In the genomic region with DNA sequence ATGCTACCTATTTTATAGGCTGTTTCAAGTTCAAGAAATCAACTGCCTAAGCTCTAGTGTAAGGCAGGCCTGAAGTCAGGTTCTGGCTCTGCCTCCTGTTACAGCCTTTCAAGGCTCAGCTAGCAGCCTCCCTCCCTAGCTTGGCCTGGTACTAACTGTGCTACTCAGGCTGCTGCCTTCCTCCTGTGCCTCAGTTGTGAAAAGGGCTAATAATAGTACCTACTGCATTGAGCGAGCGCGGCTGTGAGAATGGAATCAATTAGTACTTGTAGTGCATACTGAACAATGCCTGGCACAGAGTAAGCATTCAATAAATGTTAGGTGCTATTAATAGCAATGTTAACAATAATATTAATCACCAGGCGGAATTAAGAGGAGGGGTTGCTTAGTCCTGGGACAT, we compare ENCODE assay signal across 8 mouse cellular contexts. TPM values are rescaled to one million over a fixed set of nuclear protein-coding genes. Genes with fewer than 3 reads are reported as not detected.
DNase-seq lines count a peak whose midpoint lies in the region; ATAC-seq and TF ChIP-seq lines count a peak whose summit lies in the region.

No protein-coding gene starts in this region.

- H3K9me3 ChIP-seq in heart, embryonic 14.5 days (ENCODE audit: control insufficient read depth, low read length): no peaks in the 10 kb centered on the region
- H3K9me3 ChIP-seq in liver, embryonic 14.5 days (ENCODE audit: control insufficient read depth, low read length): no peaks in the 10 kb centered on the region

- TF ChIP-seq EP300 in liver, embryonic 14.5 days (IDR thresholded peaks at IDR 0.05; ENCODE audit: low read depth): no peak

- 36% methylated on average over 4 of the region's 4 CpGs for WGBS in heart, embryonic 14.5 days
- 85% methylated on average over 4 of the region's 4 CpGs for WGBS in liver, embryonic 14.5 days (ENCODE audit: insufficient replicate concordance)

- DNase-seq in layer of hippocampus, adult 11-12 months (ENCODE audit: low spot score): peak; percentile 65
- DNase-seq in layer of hippocampus, postnatal 25 days (ENCODE audit: extremely low spot score in 1 of 2, low spot score in 1 of 2): no peak
- no peak for DNase-seq in liver, embryonic 14.5 days (ENCODE audit: low read depth in 3 of 3, low spot score in 3 of 3)
- DNase-seq in embryo, embryonic 9.5 days (ENCODE audit: extremely low spot score): no peak
- no peak for DNase-seq in right cerebral cortex, postnatal 25 days

- H3K36me3 ChIP-seq in heart, embryonic 14.5 days (ENCODE audit: control insufficient read depth, insufficient read depth, low read length): peaks cover 8% of the 10 kb centered on the region; the same call in 1 of the 2 replicates
- H3K36me3 ChIP-seq in liver, embryonic 14.5 days (replicated peaks; ENCODE audit: control insufficient read depth, insufficient read depth, low read depth): peaks cover 56% of the 10 kb centered on the region

- H3K27me3 ChIP-seq in heart, embryonic 14.5 days (ENCODE audit: control insufficient read depth, insufficient read depth, low read length): no peaks in the 10 kb centered on the region
- no peaks in the 10 kb centered on the region for H3K27me3 ChIP-seq in liver, embryonic 14.5 days (ENCODE audit: control insufficient read depth, insufficient read depth, low read length)

- H3K4me3 ChIP-seq in brown adipose tissue, adult 24 weeks (ENCODE audit: insufficient read depth, low read depth, low read length): no peak overlapping the region
- H3K4me3 ChIP-seq in heart, embryonic 14.5 days (ENCODE audit: control insufficient read depth in 1 of 2, insufficient read depth in 1 of 2, low read depth in 1 of 2, low read length in 2 of 2): no peak overlapping the region
- H3K4me3 ChIP-seq in liver, embryonic 14.5 days (ENCODE audit: insufficient read depth in 1 of 2, low read depth in 2 of 2, low read length in 2 of 2): no peak overlapping the region

- H3K9ac ChIP-seq in heart, embryonic 14.5 days (ENCODE audit: low read length): peak overlapping the region; percentile 52
- H3K9ac ChIP-seq in liver, embryonic 14.5 days (replicated peaks): no peak overlapping the region; the same call in 1 of the 2 replicates

- H3K4me1 ChIP-seq in brown adipose tissue, adult 24 weeks (ENCODE audit: control insufficient read depth, insufficient read depth, insufficient read length, low read length): peaks cover 64% of the 10 kb centered on the region
- peaks cover 33 to 58% of the 10 kb centered on the region in 2 experiments for H3K4me1 ChIP-seq in heart, embryonic 14.5 days (ENCODE audit: control insufficient read depth in 2 of 2, insufficient read depth in 2 of 2, low read length in 2 of 2)
- H3K4me1 ChIP-seq in liver, embryonic 14.5 days (replicated peaks; ENCODE audit: control insufficient read depth in 2 of 2, insufficient read depth in 2 of 2, low read length in 1 of 2): peaks cover 62 to 80% of the 10 kb centered on the region in 2 experiments

- H3K4me2 ChIP-seq in heart, embryonic 14.5 days (ENCODE audit: low read length): peak overlapping the region; percentile 11
- peak overlapping the region; percentile 34; the same call in 1 of the 2 replicates for H3K4me2 ChIP-seq in liver, embryonic 14.5 days (ENCODE audit: low read depth)

- no peak for TF ChIP-seq CTCF in liver, embryonic 14.5 days (IDR thresholded peaks at IDR 0.05; ENCODE audit: low read depth)

- ATAC-seq in heart, embryonic 14.5 days (ENCODE audit: insufficient number of reproducible peaks, insufficient read depth, low FRiP score, low read depth): no peak
- no peak for ATAC-seq in liver, embryonic 14.5 days (ENCODE audit: insufficient read depth)
- ATAC-seq in monocyte, adult 5-6 weeks (replicated peaks; ENCODE audit: insufficient number of reproducible peaks, low FRiP score, low TSS enrichment, poor library complexity, severe bottlenecking): no peak

- H3K27ac ChIP-seq in brown adipose tissue, adult 24 weeks (replicated peaks; ENCODE audit: low read depth, low read length): peak overlapping the region; percentile 99
- H3K27ac ChIP-seq in heart, embryonic 14.5 days (replicated peaks in 1 of 2; ENCODE audit: control insufficient read depth in 1 of 2, insufficient read depth in 1 of 2, low read depth in 2 of 2, low read length in 2 of 2): peak overlapping the region; percentile 86 to 89
- peak overlapping the region; percentile 100 for H3K27ac ChIP-seq in liver, embryonic 14.5 days

RNA-seq across cellular contexts. Expression of gene Bcl2l1, which starts 11.6 kb away (rescaled TPM):
- total RNA-seq in layer of hippocampus, postnatal 25 days (2021): 100 to 1,000 TPM; 121 to 144 TPM
- polyA plus RNA-seq in brown adipose tissue, adult 24 weeks (2012; ENCODE audit: insufficient read depth, insufficient read length, missing spikeins): 22.5 and 23.5 TPM in 2 replicates
- 59.0 and 68.1 TPM in 2 replicates for polyA plus RNA-seq in heart, embryonic 14.5 days (2014; fragmentation: Nextera tagmentation; extraction: Ambion mirVana)
- 72.2 and 81.6 TPM in 2 replicates for polyA plus RNA-seq in liver, embryonic 14.5 days (2012; rRNA removed)
- polyA plus RNA-seq in liver, embryonic 14.5 days (2014; fragmentation: Nextera tagmentation; extraction: Ambion mirVana): 172 and 186 TPM in 2 replicates
- total RNA-seq in monocyte, adult 5-6 weeks (2017): 11.8 to 39.0 TPM (median 21.7 TPM) in 3 replicates

RNA-seq across cellular contexts. Expression of gene Tpx2, which starts 27.8 kb away (rescaled TPM):
- total RNA-seq in layer of hippocampus, postnatal 25 days (2021): 1 to 10 TPM; 1.5 to 2.6 TPM
- not detected in 2 replicates for polyA plus RNA-seq in brown adipose tissue, adult 24 weeks (2012; ENCODE audit: insufficient read depth, insufficient read length, missing spikeins)
- polyA plus RNA-seq in heart, embryonic 14.5 days (2014; fragmentation: Nextera tagmentation; extraction: Ambion mirVana): 56.2 and 60.8 TPM in 2 replicates
- 25.1 and 47.1 TPM in 2 replicates for polyA plus RNA-seq in liver, embryonic 14.5 days (2012; rRNA removed)
- polyA plus RNA-seq in liver, embryonic 14.5 days (2014; fragmentation: Nextera tagmentation; extraction: Ambion mirVana): 80.9 and 82.6 TPM in 2 replicates
- 1.1 to 2.7 TPM (median 1.6 TPM) in 3 replicates for total RNA-seq in monocyte, adult 5-6 weeks (2017)

Comparison
In these comparisons a context has a peak if more than half of its experiments do, and no peak if none do; other contexts are left out.
1. RNA of gene Tpx2, which starts 27.8 kb away (polyA plus RNA-seq): 25.1 to 82.6 TPM in liver, embryonic 14.5 days and 56.2 to 60.8 TPM in heart, embryonic 14.5 days; not detected in brown adipose tissue, adult 24 weeks; every median in the first group is over 10 times any median in the second.
2. Peak in every context shown above with its lines, with median percentiles within 50 percentile points of each other: H3K27ac ChIP-seq.